Mouse (Mus musculus): ENCODE measurements around the gene 4930568D16Rik. TPM values are rescaled to one million over a fixed set of nuclear protein-coding genes. Genes with fewer than 3 reads are reported as not detected.

The 4930568D16Rik gene
- polyA plus RNA-seq, 1 experiment from 2014 or later: not detected

GRCm38 (mm10) chr2:35407878-35408277 lies 40.3 kb upstream of the 4930568D16Rik start:
- H3K9me3 ChIP-seq (ENCODE audit: control insufficient read depth, low read length): no peaks in the 10 kb centered on the region
- WGBS: 80% methylated on average over 7 of the region's 7 CpGs
- H3K4me1 ChIP-seq (ENCODE audit: control insufficient read depth, insufficient read depth, low read length): no peaks in the 10 kb centered on the region
- H3K9ac ChIP-seq (ENCODE audit: low read depth, low read length): no peak overlapping the region
- no peak overlapping the region for H3K4me3 ChIP-seq (ENCODE audit: low read depth, low read length)
- no peak overlapping the region for H3K4me2 ChIP-seq (ENCODE audit: low read depth, low read length)
- DNase-seq (ENCODE audit: low spot score): no peak
- 0 out of 2 replicates have a peak, but pooled peaks cover 10% of the 10 kb centered on the region for H3K36me3 ChIP-seq (ENCODE audit: control insufficient read depth, insufficient read depth, low read length)
- no peak overlapping the region for H3K27ac ChIP-seq (replicated peaks; ENCODE audit: low read depth, low read length)
- H3K27me3 ChIP-seq (replicated peaks; ENCODE audit: control insufficient read depth, insufficient read depth, low read length): no peaks in the 10 kb centered on the region
- ATAC-seq (ENCODE audit: low read depth): no peak

GRCm38 (mm10) chr2:35407266-35407665 lies 39.7 kb upstream of the 4930568D16Rik start:
- 0 out of 2 replicates have a peak, but pooled peaks cover 10% of the 10 kb centered on the region for H3K36me3 ChIP-seq (ENCODE audit: control insufficient read depth, insufficient read depth, low read length)
- H3K4me2 ChIP-seq (ENCODE audit: low read depth, low read length): no peak overlapping the region
- no peak overlapping the region for H3K27ac ChIP-seq (replicated peaks; ENCODE audit: low read depth, low read length)
- 80% methylated on average over 6 of the region's 6 CpGs for WGBS
- ATAC-seq (ENCODE audit: low read depth) (no peak), DNase-seq (ENCODE audit: low spot score) (no peak)
- no peaks in the 10 kb centered on the region for H3K4me1 ChIP-seq (ENCODE audit: control insufficient read depth, insufficient read depth, low read length)
- H3K9me3 ChIP-seq (ENCODE audit: control insufficient read depth, low read length): no peaks in the 10 kb centered on the region
- H3K9ac ChIP-seq (ENCODE audit: low read depth, low read length): no peak overlapping the region
- no peak overlapping the region for H3K4me3 ChIP-seq (ENCODE audit: low read depth, low read length)
- no peaks in the 10 kb centered on the region for H3K27me3 ChIP-seq (replicated peaks; ENCODE audit: control insufficient read depth, insufficient read depth, low read length)

- ATAC-seq (ENCODE audit: low read depth): no peak
- 50% methylated on average over 1 of the region's 1 CpGs for WGBS
These were observed 39.1 kb upstream of the 4930568D16Rik start for GRCm38 (mm10) chr2:35406611-35407010.

GRCm38 (mm10) chr2:35402391-35402790 lies 34.9 kb upstream of the 4930568D16Rik start:
- ATAC-seq (ENCODE audit: low read depth) (no peak), DNase-seq (ENCODE audit: low spot score) (no peak)
- no peaks in the 10 kb centered on the region for H3K9me3 ChIP-seq (ENCODE audit: control insufficient read depth, low read length)
- no peak overlapping the region for H3K4me3 ChIP-seq (ENCODE audit: low read depth, low read length)
- H3K4me1 ChIP-seq (ENCODE audit: control insufficient read depth, insufficient read depth, low read length): no peaks in the 10 kb centered on the region
- H3K9ac ChIP-seq (ENCODE audit: low read depth, low read length): no peak overlapping the region
- H3K36me3 ChIP-seq (ENCODE audit: control insufficient read depth, insufficient read depth, low read length): no peaks in the 10 kb centered on the region
- no peak overlapping the region for H3K4me2 ChIP-seq (ENCODE audit: low read depth, low read length)
- no peak overlapping the region for H3K27ac ChIP-seq (replicated peaks; ENCODE audit: low read depth, low read length)
- 92% methylated on average over 16 of the region's 16 CpGs for WGBS
- no peaks in the 10 kb centered on the region for H3K27me3 ChIP-seq (replicated peaks; ENCODE audit: control insufficient read depth, insufficient read depth, low read length)

More at GRCm38 (mm10) chr2:35406611-35407010, 39.1 kb upstream of the 4930568D16Rik start:
- Histone ChIP-seq H3K4me3 (ENCODE audit: low read depth, low read length) (no peak overlapping the region), H3K36me3 (ENCODE audit: control insufficient read depth, insufficient read depth, low read length) (0 out of 2 replicates have a peak, but pooled peaks cover 10% of the 10 kb centered on the region), H3K27ac (replicated peaks; ENCODE audit: low read depth, low read length) (no peak overlapping the region), H3K9me3 (ENCODE audit: control insufficient read depth, low read length) (no peaks in the 10 kb centered on the region), H3K4me1 (ENCODE audit: control insufficient read depth, insufficient read depth, low read length) (no peaks in the 10 kb centered on the region), H3K9ac (ENCODE audit: low read depth, low read length) (no peak overlapping the region), H3K27me3 (replicated peaks; ENCODE audit: control insufficient read depth, insufficient read depth, low read length) (no peaks in the 10 kb centered on the region), H3K4me2 (ENCODE audit: low read depth, low read length) (no peak overlapping the region)
- DNase-seq (ENCODE audit: low spot score): no peak

GRCm38 (mm10) chr2:35400739-35401138 lies 33.2 kb upstream of the 4930568D16Rik start:
- no peak for DNase-seq (ENCODE audit: low spot score)
- Histone ChIP-seq H3K9me3 (ENCODE audit: control insufficient read depth, low read length) (no peaks in the 10 kb centered on the region), H3K4me1 (ENCODE audit: control insufficient read depth, insufficient read depth, low read length) (no peaks in the 10 kb centered on the region), H3K27ac (replicated peaks; ENCODE audit: low read depth, low read length) (no peak overlapping the region), H3K4me3 (ENCODE audit: low read depth, low read length) (no peak overlapping the region), H3K9ac (ENCODE audit: low read depth, low read length) (no peak overlapping the region), H3K36me3 (ENCODE audit: control insufficient read depth, insufficient read depth, low read length) (no peaks in the 10 kb centered on the region), H3K4me2 (ENCODE audit: low read depth, low read length) (no peak overlapping the region), H3K27me3 (replicated peaks; ENCODE audit: control insufficient read depth, insufficient read depth, low read length) (no peaks in the 10 kb centered on the region)
- WGBS: 87% methylated on average over 7 of the region's 7 CpGs
- ATAC-seq (ENCODE audit: low read depth): no peak

GRCm38 (mm10) chr2:35398184-35398828 lies 30.8 kb upstream of the 4930568D16Rik start:
- H3K4me1 ChIP-seq (ENCODE audit: control insufficient read depth, insufficient read depth, low read length): no peaks in the 10 kb centered on the region
- no peaks in the 10 kb centered on the region for H3K36me3 ChIP-seq (ENCODE audit: control insufficient read depth, insufficient read depth, low read length)
- no peaks in the 10 kb centered on the region for H3K27me3 ChIP-seq (replicated peaks; ENCODE audit: control insufficient read depth, insufficient read depth, low read length)
- H3K4me2 ChIP-seq (ENCODE audit: low read depth, low read length): no peak overlapping the region
- no peak overlapping the region for H3K27ac ChIP-seq (replicated peaks; ENCODE audit: low read depth, low read length)
- ATAC-seq (ENCODE audit: low read depth): no peak
- peak; percentile 11 for DNase-seq (ENCODE audit: low spot score)
- 68% methylated on average over 6 of the region's 6 CpGs for WGBS
- H3K4me3 ChIP-seq (ENCODE audit: low read depth, low read length): no peak overlapping the region
- no peak overlapping the region for H3K9ac ChIP-seq (ENCODE audit: low read depth, low read length)
- H3K9me3 ChIP-seq (ENCODE audit: control insufficient read depth, low read length): no peaks in the 10 kb centered on the region

- DNase-seq (ENCODE audit: low spot score) (peak; percentile 71), ATAC-seq (ENCODE audit: low read depth) (peak; percentile 18; the same call in 1 of the 2 replicates)
- Histone ChIP-seq H3K36me3 (ENCODE audit: control insufficient read depth, insufficient read depth, low read length) (no peaks in the 10 kb centered on the region), H3K4me2 (ENCODE audit: low read depth, low read length) (no peak overlapping the region), H3K9me3 (ENCODE audit: control insufficient read depth, low read length) (no peaks in the 10 kb centered on the region), H3K27me3 (replicated peaks; ENCODE audit: control insufficient read depth, insufficient read depth, low read length) (no peaks in the 10 kb centered on the region), H3K9ac (ENCODE audit: low read depth, low read length) (no peak overlapping the region), H3K27ac (replicated peaks; ENCODE audit: low read depth, low read length) (no peak overlapping the region), H3K4me3 (ENCODE audit: low read depth, low read length) (no peak overlapping the region), H3K4me1 (ENCODE audit: control insufficient read depth, insufficient read depth, low read length) (no peaks in the 10 kb centered on the region)
- WGBS: 52% methylated on average over 11 of the region's 11 CpGs
These were observed 30.2 kb upstream of the 4930568D16Rik start for GRCm38 (mm10) chr2:35397590-35398173.

GRCm38 (mm10) chr2:35397096-35397495 lies 29.6 kb upstream of the 4930568D16Rik start, which contains the start of gene 4930402F06Rik:
TSS of gene 4930402F06Rik (minus strand) at chr2:35397175.
- no peak within 1 kb of the TSS for H3K9ac ChIP-seq (ENCODE audit: low read depth, low read length)
- H3K4me3 ChIP-seq (ENCODE audit: low read depth, low read length): no peak within 1 kb of the TSS
- ATAC-seq (ENCODE audit: low read depth): no peak
- no peaks in the 10 kb centered on the region for H3K27me3 ChIP-seq (replicated peaks; ENCODE audit: control insufficient read depth, insufficient read depth, low read length)
- no peaks in the 10 kb centered on the region for H3K36me3 ChIP-seq (ENCODE audit: control insufficient read depth, insufficient read depth, low read length)
- no peak within 1 kb of the TSS for H3K4me2 ChIP-seq (ENCODE audit: low read depth, low read length)
- H3K4me1 ChIP-seq (ENCODE audit: control insufficient read depth, insufficient read depth, low read length): no peaks in the 10 kb centered on the region
- no peak within 1 kb of the TSS for H3K27ac ChIP-seq (replicated peaks; ENCODE audit: low read depth, low read length)
- DNase-seq (ENCODE audit: low spot score): peak; percentile 48
- H3K9me3 ChIP-seq (ENCODE audit: control insufficient read depth, low read length): no peaks in the 10 kb centered on the region
- 54% methylated on average over 5 of the region's 5 CpGs for WGBS
